Mouse (Mus musculus): ENCODE measurements around the gene Med27. TPM values are rescaled to one million over a fixed set of nuclear protein-coding genes. Genes with fewer than 3 reads are reported as not detected.
A peak's percentile ranks its signal among the peaks of the same experiment; 100 is the strongest.
"Not testable (repeated sequence)": the region's sequence is repeated elsewhere in the genome, so short reads cannot be mapped to it uniquely, and the experiment has no call there.

The Med27 gene
- polyA plus RNA-seq, 1 experiment from 2014 or later = 37.1 TPM

DNA sequence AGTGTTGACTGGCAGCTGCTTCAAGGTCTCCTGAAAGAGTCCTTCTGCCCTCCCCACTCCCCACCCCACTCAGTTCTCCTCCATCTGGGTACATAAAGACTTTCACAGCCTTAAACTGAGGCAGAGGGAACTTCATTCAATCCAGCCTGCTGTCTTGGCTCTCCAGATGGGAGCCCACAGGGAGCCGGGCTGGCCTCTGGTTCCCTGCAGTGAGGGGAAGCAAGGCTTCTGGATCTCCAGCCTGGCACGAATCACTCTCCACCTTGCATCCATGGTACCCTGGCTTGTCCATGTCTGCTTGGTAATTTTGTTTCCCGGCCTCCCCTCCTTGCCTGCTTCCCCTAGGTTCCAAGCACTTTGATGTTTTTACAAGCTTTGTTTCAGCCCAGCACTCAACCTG, 172.8 kb downstream of the Med27 start:
- ChIA-PET POLR2A (no interaction called here), CTCF (no interaction called here)
- no peak for TF ChIP-seq CTCF (IDR thresholded peaks at IDR 0.05)
- ATAC-seq (no peak), DNase-seq (ENCODE audit: low read depth, low spot score) (no peak)
- in situ Hi-C loops (cut with MboI; ENCODE audit: low pct_unique_long_range_greater_than_20kb) = no loop called here
- no peaks in the 10 kb centered on the region for H3K27me3 ChIP-seq

DNA sequence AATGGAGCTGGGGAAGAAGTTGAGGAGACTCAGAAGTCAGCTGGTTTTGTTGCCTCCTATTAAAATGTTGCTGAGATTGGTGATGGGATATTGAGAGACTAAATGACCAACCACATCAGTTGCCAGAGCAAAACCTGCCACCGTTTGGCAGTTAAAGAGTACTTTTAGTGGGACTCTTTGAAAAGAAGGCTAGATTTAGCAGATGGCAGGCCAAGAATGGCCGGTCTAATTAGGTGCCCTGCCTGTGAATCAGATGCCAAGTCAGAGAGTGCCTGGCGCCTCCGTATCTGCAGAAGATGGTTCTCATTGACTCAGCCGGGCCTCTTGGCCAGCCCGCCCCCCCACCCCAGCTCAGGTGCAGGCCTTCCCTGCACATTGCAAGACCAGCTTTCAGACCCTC, 173.6 kb downstream of the Med27 start:
- H3K27me3 ChIP-seq = no peaks in the 10 kb centered on the region
- CTCF ChIA-PET = no interaction called here
- POLR2A ChIA-PET = no interaction called here
- in situ Hi-C loops (cut with MboI; ENCODE audit: low pct_unique_long_range_greater_than_20kb) = no loop called here
- ATAC-seq (no peak), DNase-seq (ENCODE audit: low read depth, low spot score) (no peak)
- TF ChIP-seq CTCF (IDR thresholded peaks at IDR 0.05) = no peak

DNA sequence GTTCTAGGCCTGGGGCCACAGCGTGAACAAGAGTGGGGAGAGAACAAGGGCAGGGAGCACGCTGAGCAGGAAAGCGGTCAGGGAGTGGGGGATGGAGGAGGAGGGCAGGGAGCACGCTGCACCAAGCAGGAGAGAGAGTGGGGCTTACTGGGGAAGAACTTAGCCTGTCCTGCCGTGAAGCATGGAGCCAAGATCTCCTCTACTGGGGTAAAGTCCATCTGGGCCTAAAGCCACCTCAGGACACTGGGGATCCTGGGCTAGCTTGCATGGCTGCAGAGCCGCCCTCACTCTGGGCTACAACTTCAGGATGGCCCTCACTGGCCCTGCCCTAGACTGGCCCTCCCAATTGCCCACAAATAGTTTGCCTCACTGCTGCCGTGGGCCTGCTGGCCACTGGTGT, 174.9 kb downstream of the Med27 start:
- DNase-seq (ENCODE audit: low read depth, low spot score) (no peak), ATAC-seq (no peak)
- no peaks in the 10 kb centered on the region for H3K27me3 ChIP-seq
- ChIA-PET CTCF (no interaction called here), POLR2A (no interaction called here)
- in situ Hi-C loops (cut with MboI; ENCODE audit: low pct_unique_long_range_greater_than_20kb) = no loop called here
- TF ChIP-seq CTCF (IDR thresholded peaks at IDR 0.05) = no peak

DNA sequence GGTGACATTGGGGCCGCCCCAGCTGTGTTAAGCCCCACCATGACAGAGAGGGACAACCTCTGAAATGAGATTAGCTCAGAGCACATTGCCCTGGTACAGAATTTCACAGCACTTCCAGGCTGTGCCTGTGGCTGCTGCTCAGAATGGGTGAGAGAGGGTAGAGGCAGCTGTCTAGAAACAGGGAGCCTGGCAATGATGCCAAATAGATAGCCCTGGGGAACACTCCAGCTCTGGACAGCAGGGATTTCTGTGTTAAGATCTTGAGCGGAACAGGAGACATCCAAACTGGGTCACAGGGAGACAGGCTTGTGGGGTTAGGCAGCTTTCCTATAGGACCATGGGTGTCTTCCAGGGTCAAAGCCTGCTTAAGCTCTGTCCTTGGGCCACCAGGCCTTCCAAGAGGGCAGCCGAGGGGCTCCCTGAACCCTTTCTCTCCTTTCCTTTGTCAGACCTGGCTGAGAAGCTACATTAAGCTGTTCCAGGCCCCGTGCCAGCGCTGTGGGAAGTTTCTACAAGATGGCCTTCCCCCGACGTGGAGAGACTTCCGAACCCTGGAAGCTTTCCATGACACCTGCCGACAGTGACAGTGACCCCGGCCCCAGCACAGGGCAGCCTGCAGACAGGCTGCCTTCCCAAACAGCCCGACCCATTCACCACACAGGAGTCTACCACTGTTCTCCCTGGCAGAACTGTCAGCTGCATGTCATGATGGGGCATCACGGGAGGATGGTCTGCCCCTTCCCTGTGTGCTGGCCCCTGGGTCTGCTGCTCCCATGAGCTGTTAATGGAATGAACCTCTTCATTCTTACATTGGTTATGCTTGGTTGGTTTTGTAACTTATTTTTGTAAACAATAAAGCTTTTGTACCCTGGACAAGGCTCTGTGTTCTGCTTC, 177.5 kb downstream of the Med27 start:
- no peak for TF ChIP-seq CTCF (IDR thresholded peaks at IDR 0.05)
- ChIA-PET CTCF (interaction anchor here (1.8 kb wide), 1 partner anchor 13 kb away, joined by 4 read pairs; no protein-coding TSS in a partner anchor), POLR2A (no interaction called here)
- in situ Hi-C loops (cut with MboI; ENCODE audit: low pct_unique_long_range_greater_than_20kb) = no loop called here
- ATAC-seq (peak; percentile 10), DNase-seq (ENCODE audit: low read depth, low spot score) (peak; percentile 19)
- no peaks in the 10 kb centered on the region for H3K27me3 ChIP-seq

DNA sequence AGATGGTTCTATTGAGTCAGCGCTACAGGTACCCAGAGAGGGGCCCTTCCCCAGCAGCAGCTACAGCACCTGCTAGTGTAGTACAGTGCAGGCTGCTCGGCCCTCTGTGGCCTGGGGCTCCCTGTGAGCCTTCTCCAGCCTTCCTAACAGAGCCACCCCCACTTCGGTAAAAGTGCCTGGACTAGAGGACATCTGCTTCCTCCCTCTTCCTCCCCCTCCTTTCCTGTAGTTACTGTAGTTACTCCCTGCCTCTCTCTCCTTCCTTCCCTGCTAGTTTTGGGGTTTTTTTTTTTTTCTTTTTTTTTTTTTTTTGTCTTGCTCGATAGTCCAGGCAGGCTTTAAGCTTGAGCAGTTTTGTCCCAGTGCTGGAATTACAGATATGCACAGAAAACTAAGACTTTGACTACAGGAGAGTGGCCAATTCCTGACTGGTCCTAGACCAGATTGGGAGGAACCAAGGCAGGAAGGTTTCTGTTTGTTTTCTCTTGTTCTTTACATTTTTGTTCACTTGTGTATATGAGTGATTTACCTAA, 178.7 kb downstream of the Med27 start:
- no peaks in the 10 kb centered on the region for H3K27me3 ChIP-seq
- CTCF ChIA-PET = interaction anchor here (1.8 kb wide), 1 partner anchor 14 kb away, joined by 4 read pairs; no protein-coding TSS in a partner anchor
- DNase-seq (ENCODE audit: low read depth, low spot score) (peak; percentile 4), ATAC-seq (no peak)
- in situ Hi-C loops (cut with MboI; ENCODE audit: low pct_unique_long_range_greater_than_20kb) = no loop called here
- no peak for TF ChIP-seq CTCF (IDR thresholded peaks at IDR 0.05)
- POLR2A ChIA-PET = no interaction called here

DNA sequence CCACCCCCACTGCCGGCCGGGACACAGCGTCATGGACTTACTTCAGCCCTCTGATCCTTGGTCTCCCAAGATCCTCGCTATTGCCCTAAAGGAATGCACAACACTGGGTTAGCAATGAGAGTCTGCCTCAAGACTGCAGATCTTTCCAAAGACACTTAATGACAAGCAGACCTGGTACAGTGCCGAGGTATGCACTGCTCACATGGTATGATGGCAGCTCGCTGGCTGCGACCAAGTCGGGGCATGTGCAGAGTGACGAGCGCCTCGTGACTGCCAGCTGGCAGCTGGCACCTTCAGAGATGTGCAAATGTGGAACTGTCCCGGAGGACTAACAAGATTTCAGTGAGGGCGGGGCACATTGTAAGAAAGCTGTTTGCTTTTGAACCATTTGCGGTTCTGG, 179.6 kb downstream of the Med27 start:
- ATAC-seq (peak; percentile 57), DNase-seq (ENCODE audit: low read depth, low spot score) (peak; percentile 31)
- ChIA-PET CTCF (interaction anchor here (0.6 to 1.0 kb wide), 2 partner anchors 31 to 120 kb away, joined by 3 read pairs; no protein-coding TSS in a partner anchor), POLR2A (interaction anchor here (0.9 to 1.4 kb wide), 2 partner anchors 174 to 268 kb away, joined by 3 read pairs; no protein-coding TSS in a partner anchor)
- no peak for TF ChIP-seq CTCF (IDR thresholded peaks at IDR 0.05)
- no peaks in the 10 kb centered on the region for H3K27me3 ChIP-seq
- in situ Hi-C loops (cut with MboI; ENCODE audit: low pct_unique_long_range_greater_than_20kb) = no loop called here

DNA sequence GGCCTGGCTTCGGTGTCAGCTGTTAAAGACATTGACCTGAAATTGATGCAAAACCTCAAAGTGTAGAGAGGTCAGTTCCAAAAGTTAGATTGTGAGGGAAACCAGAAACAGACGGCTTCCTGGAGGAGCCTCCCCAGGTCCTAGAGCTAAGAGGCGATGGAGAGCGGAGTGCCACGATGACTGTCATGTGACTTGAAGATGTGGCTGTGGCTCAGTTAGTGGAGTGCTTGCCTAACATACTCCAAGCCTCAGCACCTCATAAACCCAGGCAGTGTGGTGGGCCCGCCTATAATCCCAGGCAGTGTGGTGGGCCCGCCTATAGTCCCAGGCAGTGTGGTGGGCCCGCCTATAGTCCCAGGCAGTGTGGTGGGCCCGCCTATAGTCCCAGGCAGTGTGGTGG, 180.9 kb downstream of the Med27 start:
- ATAC-seq; H3K27me3 ChIP-seq; in situ Hi-C loops (cut with MboI; ENCODE audit: low pct_unique_long_range_greater_than_20kb); POLR2A ChIA-PET; DNase-seq (ENCODE audit: low read depth, low spot score); CTCF ChIA-PET: not testable (repeated sequence)

DNA sequence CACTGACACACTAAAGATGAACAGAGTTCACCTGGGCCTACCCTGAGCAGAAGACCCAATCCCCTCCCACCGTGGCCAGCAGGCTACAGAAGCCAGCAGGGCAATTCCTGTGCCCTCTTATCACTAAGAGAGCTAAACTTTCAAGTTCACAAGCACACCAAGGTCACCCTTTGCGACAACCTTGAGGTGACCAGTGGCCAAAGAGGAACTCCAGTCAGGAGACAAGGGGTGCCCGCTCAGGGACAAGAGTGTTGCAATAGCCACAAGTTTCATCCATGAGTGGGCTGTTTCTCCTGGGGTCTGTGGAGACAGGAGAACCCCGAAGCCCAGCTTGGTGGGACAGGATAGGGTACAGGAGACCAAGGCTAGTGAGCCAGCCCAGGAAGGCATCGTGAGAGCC, 182.2 kb downstream of the Med27 start:
- no peak for ATAC-seq
- ChIA-PET CTCF (no interaction called here), POLR2A (no interaction called here)
- no peak for DNase-seq (ENCODE audit: low read depth, low spot score)
- no peaks in the 10 kb centered on the region for H3K27me3 ChIP-seq
- in situ Hi-C loops (cut with MboI; ENCODE audit: low pct_unique_long_range_greater_than_20kb) = no loop called here
- TF ChIP-seq CTCF (IDR thresholded peaks at IDR 0.05) = no peak

DNA sequence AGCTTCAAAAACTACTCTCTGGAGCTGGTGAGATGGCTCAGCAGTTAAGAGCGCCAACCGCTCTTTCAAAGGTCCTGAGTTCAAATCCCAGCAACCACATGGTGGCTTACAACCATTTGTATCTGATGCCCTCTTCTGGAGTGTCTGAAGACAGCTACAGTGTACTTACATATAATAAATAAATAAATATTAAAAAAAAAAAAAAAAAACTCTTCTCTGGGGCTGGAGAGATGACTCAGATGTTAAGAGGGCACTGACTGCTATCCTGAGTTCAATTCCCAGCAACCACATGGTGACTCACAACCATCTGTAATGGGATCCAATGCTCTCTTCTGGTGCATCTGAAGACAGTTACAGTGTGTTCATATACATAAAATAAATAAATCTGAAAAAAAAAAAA, 183.2 kb downstream of the Med27 start:
- POLR2A ChIA-PET; CTCF ChIA-PET; DNase-seq (ENCODE audit: low read depth, low spot score); in situ Hi-C loops (cut with MboI; ENCODE audit: low pct_unique_long_range_greater_than_20kb); H3K27me3 ChIP-seq; ATAC-seq: not testable (repeated sequence)

DNA sequence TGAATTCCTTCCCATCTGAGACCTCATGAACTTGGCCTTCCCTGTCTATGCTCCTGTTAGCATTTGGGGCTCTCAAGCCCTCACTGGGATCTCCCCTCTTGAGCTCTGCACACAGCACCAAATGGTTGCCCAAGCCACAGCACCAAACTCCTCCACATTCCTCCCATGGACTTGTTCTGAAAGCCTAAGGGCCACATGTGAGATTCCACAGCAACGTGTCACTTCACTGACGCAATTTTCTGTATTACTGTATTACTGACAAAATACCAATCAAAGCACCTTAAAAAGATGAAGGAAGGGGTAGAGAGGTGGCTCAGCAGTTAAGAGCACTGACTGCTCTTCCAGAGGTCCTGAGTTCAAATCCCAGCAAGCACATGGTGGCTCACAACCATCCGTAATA, 185.6 kb downstream of the Med27 start:
- DNase-seq (ENCODE audit: low read depth, low spot score) (no peak), ATAC-seq (no peak)
- POLR2A ChIA-PET = interaction anchor here (0.7 kb wide), 1 partner anchor 19 kb away, joined by 5 read pairs; no protein-coding TSS in a partner anchor
- no peaks in the 10 kb centered on the region for H3K27me3 ChIP-seq
- CTCF ChIA-PET = no interaction called here
- in situ Hi-C loops (cut with MboI; ENCODE audit: low pct_unique_long_range_greater_than_20kb) = no loop called here
- no peak for TF ChIP-seq CTCF (IDR thresholded peaks at IDR 0.05)

DNA sequence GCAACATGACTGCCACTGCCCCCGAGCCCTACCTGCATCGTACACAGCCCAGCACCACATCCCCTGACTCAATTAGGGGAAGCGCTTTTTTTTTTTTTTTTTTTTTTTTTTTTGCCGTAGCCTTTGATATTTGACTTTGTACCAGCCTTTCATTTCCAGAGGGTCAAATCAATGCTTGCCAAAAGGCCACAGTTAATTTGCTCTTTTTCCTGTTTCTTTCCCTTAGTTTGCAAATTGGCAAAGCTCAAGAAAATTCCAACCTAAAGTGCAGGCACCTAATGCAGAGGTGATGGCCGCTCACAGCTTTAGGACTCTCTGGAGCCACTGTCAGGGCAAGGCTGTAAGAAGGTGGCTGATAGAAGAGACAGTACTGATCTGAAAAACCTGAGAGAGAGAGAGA, 186.3 kb downstream of the Med27 start:
- no peaks in the 10 kb centered on the region for H3K27me3 ChIP-seq
- no peak for TF ChIP-seq CTCF (IDR thresholded peaks at IDR 0.05)
- DNase-seq (ENCODE audit: low read depth, low spot score) = no peak
- no peak for ATAC-seq
- ChIA-PET CTCF (no interaction called here), POLR2A (no interaction called here)
- in situ Hi-C loops (cut with MboI; ENCODE audit: low pct_unique_long_range_greater_than_20kb) = no loop called here
